Mouse (Mus musculus) 416B (cell line): ENCODE results near the gene Sfmbt2.

Experiments used
- DNase-seq: peaks from one replicate; pipeline ENCODE4 v3.0.0; 2011; ENCODE audit warnings: low read depth

Sfmbt2 gene

DNA sequence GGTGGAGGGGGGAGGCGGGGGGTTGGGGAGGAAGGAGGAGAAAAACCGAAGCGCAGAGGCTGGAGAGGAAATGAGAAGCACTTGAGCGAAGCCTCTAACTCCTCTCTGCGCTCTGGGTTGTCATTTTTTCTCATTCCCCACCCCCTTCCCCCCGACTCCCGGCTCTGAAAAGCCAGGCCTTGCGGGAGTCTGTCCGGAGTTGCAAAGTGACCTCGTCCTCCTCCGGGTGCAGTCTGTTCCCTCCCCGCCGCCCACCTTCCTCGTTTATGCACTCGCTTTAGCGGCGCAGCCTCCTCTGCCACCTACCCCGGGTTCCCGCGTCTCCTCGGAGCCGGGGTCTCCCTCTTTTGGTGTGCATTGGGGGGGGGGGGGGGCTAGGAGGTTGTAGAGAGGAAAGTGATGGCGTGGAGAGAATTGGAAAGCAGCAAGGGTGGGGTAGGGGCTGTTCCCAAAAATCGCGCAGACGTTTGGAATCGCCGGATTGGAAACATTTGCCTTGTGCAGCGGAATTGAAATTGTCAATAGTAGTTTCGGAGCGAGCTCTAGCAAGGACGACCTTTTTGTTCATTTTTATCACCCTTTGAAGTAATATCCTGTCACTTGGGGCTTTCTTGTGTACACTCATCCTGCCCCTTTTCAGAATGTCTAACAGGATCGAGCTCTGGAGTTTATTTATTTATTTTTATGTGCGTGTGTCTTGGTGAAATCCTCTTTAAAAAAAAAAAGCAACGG is 2.6 kb downstream of the Sfmbt2 start:
- no peak for DNase-seq

DNA sequence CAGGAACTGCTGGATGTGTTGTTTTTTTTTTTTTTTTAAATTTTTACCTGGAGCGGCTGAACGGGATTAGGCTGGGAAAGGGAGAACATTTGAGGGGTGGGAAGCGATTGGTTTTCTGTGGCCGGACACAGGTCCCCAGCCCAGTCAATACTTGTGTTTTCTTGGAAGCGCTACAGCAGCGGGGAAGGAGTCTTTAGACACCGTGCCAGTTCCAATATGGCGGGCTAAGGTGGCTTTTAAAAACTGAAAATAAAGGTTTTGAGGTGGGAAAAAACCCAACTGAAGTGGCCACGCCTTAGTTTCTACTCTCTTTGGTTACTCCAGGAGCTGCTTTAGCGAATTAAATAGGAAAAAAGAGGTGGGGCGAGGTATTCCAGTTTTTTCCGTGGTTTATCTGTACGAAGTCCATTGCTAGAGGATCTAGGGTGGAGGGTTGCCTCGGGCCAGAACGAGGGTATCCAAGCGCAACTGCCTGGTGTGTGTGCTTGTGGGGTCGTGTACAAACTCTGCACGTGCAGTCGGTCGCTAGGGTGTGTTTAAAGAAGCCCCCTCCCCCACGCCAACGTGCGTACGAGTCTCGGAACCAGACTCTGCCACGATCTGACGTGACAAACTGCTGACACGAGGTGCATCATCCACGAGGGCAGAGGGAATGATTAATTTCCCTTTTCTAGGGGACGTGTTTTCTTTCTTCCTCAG is 3.3 kb downstream of the Sfmbt2 start:
- DNase-seq, result no peak

DNA sequence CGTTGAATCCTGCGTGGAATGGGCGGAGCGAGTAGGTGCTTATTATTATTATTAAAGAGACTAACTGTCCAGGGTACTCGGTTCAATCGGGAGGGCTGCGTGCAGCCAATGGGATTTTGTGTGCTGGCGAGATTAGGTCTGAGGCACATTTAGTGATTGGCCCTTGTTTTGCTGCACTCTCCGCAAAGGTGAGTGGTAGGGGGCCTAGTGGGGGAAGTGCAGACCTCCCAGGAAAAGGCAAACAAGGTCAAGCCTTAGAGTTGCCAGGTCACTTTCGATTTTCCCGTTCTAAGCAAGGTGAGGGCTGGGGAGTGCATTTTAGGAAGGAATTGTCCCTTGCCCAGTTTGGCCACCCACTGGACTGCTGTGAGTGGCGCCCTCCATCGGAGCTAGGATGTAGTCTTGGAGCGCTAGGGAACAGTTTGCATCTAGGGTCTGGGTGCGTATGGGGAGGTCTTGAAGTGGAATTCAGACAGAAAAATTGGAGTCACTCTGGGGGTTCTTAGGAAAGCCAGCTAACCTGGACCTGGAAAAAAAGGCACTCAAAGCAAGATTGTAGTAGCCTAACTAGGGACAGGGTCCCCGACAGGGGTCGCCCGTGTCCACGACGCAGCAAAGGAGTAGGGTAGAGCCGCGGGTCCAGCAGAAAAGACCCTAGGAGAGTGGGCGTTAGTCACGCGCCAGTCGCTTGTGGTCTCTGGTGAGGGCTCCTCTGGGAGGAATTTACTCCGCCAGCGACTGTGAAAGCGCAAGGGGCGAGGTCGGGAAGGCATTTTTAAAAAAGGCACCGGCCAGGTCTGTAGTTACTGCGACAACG is 4.1 kb downstream of the Sfmbt2 start:
- no peak for DNase-seq

DNA sequence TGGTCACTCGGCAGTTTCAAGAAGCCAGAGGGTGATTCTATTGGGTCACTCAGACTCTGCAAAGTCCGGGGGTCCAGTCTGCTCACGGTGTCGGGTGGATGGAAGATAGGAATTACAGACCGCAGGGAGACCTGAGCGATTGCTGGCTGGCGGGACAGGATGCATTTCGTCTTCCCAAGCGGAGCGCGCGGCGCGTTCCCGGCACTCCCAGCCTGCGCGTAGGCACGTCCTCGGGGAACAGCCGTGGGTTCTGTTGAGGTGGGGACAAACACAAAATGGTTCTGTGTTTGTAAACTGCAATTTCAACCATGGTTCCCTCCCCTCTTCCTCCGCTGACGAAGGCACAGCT is 4.7 kb downstream of the Sfmbt2 start:
- no peak for DNase-seq

DNA sequence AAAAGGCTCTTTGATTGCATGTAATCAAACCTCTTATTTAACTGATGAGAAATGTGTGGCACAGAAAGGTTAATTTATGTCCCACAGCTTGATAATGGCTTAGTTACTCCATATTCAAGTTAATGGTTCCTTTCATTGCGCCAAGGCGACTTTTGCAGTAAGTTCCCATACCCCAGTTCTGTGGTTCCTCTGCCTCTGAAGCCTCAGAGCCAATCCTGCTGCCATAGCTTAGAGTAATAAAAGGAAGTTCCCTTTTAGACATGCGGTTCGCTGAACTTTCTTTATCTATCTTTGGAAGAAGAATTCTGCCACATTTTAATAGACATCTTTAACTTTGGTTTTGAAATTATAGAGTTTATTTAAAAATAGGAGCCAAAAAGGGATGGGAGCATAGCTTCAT is 19.7 kb downstream of the Sfmbt2 start:
- DNase-seq, result no peak

DNA sequence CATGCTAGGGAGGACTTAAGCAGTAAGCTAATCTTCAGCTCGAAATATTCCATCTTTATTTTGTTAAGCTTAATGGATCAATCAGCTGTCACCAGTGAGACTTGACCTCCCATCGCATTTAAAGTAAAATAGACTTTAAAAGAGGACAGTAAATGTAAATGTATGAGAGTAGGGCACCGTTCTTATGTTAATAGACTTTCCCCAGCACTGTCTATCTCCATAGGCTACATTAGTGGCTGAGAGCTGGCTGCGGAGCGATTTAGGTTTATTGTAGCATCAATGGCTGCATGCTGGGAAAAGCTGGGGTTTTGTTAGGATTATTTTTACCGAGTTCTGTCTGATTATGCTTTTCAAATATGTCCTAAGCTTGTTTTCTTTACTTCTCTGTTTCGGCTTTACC is 20.5 kb downstream of the Sfmbt2 start:
- no peak for DNase-seq

DNA sequence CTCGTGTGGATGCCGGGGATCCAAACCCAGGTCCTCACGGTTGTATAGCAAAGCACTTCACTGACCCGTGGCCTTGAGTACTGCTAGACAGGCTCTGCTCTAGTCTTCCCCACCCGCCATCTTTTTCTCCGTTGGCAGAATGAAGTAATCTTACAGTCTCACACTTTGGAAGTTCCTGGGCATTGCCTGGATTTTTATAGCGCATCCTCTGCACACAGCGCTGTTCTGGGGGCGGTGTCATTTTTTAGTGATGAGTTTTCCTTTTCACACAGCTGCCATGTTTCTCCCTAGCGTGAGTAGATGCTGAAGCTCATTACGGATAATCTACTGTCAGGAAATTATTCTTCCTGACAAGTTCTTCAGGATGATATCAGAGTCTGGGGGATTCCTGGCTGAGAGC is 24.8 kb downstream of the Sfmbt2 start:
- DNase-seq, result no peak

DNA sequence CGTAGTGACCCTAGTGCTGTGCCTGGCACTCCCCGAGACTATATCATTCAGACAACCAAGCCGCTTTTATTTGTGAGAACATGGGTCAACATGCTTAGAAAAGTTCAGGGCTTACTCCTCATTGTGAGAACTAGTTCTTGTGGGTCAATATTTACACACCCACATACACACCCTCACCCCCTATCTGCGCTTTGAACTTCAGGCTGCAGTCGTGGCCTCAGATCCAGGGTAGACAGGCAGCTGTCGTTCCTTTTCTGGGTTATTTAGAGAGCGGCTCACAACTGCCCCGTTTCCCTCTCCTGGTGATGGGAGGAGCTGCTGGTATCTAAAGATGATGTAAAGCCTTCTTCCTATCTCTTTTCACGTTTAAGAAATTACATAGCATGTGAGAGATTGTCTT is 27.5 kb downstream of the Sfmbt2 start:
- no peak for DNase-seq

DNA sequence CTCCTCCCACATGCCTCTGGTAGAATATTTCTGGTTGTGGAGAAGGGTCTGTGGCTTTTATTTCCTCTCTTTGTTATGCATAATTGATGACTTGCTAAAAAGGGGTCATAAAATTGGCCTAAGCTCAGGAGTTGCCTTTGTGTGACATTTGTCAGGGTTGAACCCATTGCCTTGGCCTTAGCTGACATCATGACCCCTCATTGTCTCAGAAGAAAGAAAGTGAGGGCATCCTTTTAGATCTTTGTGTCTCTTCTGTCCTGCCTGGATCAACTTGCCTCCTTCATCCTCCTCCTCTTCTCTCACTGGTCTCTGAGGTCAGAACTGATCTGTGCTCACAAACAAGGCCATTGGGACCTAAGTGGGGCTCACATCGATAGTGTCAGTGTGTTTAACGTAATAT is 35.8 kb downstream of the Sfmbt2 start:
- no peak for DNase-seq

DNA sequence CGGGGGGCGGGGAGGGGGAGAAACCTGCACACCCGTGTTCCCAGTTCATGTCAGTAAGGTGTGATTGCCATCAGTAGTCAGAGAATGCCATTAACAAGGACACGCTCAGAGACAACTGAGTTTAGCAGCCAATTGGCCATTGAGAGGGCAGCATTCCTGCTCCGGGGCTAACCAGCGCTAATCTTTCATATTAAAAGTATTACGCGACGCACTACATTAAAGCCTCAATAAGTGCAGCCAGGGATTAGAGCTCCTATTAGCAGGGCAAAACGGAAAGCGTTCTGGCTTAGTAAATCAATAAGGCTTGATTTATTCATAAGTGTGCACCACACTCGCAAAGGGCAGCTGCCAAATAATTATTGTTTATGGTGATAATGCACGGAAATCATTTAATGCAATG is 39.1 kb downstream of the Sfmbt2 start:
- DNase-seq, result no peak

DNA sequence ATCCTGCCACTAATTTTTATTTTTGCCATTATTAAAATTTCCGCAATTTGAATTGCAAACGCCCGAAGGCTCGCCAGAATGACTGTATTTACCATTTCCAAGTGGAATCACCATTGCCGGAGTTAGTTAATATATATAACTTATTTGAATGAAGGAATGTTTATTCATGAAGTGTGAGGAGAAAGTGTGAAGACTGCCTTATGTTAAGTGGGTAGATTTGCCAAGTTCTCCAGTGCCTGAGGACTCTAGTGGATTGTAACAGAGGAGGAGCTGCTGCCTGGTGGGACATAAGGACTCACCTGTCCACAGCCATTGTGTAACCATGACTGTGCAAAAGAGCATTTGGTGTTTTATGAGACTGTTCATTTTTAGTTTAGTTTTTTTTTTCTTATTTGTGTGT is 39.8 kb downstream of the Sfmbt2 start:
- no peak for DNase-seq

DNA sequence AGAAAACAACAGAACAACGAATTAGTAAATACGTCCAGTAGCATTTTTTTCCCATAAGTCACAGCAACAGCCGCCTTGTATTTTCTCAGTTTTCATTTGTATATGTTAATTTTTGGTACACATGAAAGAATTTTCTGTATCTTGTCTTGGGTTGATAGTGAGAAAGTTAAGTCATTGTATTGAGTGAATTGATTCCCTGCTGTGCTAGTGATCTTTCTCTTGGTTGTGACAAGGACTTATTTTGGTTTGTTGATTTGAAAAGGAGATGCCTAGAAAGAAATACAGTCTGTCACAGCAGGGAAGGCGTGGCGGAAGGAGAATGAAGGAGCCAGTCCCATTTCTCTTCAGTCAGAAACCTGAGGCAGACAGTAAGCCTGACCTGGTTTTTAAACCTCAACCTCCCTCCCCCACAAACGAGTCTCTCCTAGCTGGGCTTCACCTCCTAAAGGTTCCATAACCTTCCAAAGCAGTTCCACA is 50.7 kb downstream of the Sfmbt2 start:
- DNase-seq, result no peak

DNA sequence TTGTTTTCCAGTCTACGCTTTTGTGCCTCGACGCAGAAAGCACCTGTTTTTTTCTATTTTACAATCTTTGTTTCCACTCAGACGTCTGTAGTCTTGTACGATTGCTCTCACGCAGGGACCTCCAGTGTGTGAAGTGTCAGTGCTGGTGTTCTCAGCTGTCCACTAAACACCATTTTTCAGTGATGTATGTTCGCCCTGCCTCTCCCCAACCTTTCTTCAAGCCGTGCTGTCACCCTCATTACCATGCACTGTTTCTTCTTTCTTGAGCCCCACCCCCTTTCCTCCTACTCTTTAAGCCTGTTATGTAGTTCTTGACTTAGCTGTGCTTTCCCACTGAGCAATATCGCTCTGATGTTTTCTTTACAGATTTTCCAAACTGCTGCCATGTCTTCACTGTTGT is 67.0 kb downstream of the Sfmbt2 start:
- DNase-seq, result no peak

DNA sequence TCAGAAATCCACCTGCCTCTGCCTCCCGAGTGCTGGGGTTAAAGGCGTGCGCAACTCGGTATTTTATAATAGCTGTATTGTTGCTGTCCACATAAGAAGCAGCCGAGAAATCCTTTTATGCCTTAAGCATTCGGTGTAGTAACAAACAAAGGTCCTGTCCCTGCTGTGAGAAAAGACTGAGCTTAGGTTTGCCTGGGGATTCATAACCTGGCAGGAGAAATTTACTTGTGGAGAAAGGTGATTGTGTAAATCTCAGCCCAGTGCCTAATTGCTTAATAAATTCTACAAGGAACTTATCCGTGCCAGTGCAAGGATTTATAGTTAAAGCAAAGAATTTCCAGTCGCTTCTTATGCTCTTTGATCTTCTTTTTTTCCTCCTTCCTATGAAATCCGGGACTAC is 71.5 kb downstream of the Sfmbt2 start:
- DNase-seq, result no peak

DNA sequence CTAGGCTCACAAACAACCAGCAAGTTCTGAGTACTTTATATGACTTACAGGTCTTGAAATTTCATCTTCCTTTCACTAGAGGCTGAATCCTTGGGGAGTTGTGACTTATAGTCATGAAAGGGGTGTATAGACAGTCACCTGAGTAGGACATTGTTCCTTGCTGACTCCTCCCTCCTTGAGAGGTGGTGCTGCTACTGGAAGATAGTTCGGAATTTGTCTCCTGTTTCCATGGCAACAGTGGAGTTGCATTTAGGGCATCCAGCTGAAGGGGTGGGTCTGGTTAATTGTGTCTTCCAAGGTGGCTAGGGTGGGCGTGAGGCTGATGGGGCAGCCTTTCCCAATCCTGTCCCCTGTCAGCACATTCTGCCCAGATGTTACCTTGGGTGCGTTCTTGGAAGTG is 83.3 kb downstream of the Sfmbt2 start:
- DNase-seq, result no peak

DNA sequence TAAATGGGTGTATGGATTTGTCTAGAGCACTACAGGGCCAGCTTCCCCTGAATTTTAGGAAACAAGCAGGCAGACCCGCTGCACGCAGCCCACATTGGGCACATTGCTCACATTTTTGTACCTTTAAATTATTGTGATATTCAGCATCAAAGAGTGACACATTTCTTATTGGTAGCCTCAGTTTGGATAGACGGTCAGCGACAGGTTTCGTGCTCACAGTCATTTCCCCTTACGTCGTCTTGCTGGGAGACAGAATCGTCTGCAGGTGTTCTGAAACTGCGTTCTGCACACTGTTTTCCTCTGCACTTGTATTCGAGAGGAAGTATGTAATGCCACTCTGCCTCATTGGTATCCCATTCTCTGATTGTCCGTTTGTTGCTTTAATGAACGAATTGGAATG is 88.0 kb downstream of the Sfmbt2 start:
- no peak for DNase-seq

DNA sequence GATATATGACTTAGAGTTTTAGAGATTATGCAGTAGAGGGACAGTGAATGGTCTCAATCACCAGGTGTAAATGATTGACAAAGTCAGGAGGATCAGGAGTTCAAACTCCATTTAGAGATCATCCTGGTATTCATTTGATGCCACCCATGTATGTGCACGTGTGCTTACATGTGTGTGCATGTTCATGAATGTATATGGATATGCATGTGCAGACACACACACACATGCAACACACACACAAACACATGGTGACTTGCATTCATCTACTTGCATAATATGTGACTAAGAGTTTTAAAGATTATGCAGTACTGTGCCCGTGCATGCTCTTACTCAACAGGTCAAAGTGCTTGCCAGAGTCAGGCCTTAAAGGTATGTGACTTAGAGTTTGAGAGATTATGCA is 146.2 kb downstream of the Sfmbt2 start:
- no peak for DNase-seq

DNA sequence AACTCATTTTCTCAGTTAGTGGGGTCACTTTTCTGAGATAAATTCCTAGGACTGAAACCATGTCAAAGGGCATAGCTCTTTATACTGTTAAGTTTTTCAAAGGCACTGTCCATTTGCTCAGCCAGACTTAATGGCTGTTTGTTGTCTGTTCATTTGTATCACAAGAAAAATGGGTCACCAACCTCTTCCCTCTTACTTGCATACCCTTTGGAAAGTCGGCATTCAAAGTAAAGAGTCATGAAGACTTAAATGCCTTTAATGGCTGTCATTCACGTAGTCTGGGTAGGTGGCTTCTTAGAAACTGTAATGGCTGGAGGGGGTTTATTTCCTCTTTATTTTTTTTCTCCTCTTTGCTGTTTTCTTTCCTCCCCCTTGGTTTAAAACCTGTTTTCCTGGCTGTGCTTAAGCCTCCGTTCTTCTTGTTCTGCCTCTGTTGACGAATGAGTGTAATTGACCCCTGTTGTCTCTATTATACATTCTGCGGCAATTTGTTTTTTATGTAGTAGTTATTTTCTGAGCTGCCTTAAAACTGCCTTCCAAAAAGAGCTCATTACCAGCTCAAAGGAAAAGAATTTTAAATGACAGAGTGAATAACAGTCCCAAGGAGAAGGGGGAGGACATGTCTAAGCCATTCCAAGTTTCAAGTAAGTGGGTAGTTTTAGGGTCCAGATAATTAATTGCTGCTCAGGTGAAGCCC is 151.6 kb downstream of the Sfmbt2 start:
- no peak for DNase-seq

DNA sequence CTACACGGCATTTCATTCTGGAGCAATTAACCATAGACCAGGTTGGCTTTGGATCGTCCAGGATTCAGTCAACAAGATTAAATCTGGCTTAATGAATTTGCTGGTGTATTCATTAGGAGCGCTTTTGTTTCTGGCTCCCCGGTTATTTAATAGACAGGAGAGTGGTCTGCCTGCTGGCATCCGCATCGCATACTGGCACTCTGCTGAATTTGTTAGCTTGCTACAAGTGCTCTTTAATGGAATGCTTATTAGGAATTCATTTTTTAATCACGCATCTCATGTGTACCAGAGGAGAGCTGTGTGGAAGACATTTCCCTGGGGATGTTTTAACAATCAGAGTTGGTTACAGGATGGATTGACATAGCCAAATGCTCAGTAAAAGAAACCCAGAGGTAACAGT is 155.3 kb downstream of the Sfmbt2 start:
- no peak for DNase-seq

DNA sequence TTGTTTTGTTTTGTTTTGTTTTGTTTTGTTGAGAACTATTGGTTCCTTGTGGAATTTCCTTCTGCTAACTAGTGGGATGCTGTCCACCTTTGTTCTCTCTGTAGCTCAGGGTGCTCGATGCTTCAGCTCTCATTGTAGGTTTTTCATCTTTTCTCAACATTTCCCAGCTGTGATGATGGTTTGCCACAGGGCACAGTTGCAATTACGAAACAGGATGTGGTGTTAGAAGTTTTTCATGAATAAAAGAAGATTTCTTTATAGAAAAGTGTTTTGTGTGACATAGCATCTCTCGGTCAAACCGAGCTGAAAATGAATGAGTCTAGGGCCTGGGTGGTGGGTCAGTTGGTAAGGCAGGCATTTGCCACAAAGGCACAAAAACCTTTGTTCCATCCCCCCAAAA is 171.5 kb downstream of the Sfmbt2 start:
- DNase-seq, result peak; percentile 5

DNA sequence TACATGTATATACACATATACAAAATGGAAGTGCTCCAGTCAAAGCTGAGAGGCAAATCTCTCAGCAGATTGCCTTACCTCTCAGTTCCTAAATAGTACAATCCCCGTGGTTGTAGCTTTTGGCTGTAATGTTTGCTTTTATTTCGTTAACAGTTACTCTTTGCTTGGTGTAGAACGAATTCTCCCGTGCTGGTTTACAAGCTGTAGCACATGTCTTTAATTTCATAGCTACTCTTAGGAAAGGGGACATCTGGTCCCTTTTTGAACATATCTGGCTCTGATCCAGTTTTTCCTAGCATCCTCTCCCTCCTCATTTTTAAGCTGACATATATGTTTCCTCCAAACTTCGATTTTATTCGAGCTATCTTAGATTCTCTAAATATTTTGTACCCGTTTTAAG is 172.1 kb downstream of the Sfmbt2 start:
- no peak for DNase-seq

DNA sequence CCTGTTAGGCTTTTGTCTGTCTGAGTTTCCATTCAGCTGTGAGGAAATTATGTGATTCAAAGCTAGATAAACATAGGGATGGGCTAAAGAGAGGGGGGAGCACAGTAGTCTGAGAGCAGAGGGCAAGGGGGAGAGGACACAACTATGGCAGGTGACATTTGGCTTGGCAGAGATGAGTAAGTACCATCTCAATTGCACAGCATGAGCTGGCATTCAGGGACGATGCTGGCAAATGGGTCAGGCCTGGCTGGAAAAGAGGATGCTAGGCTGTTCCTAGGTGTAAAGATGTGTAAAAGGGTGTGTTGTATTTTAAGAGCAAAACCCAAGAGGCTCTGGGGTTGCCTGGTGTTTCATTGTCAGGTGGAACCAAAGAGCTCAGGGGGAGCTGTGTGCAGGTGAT is 188.5 kb downstream of the Sfmbt2 start:
- DNase-seq, result no peak

DNA sequence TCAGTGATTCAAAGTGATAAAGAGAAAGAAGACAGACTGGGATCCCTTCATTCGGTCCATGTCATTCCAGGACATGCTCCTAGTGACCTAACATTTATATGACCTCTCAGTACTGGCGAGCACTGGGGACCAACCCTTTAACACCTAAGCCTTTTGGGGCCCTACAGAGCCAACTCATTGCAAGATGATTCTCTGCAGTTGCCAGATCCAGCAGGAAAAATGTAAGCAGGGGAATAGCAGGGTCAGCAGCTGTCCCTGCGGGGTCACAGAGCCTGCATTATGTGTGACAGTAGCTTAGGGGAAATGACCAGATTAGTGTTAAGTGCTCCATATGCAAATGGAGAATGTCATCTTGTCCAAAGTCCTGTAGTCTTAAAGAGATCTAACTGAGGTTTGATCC is 195.2 kb downstream of the Sfmbt2 start:
- no peak for DNase-seq
